Mouse (Mus musculus) neural tube, embryonic 12.5 days (tissue): ENCODE data around the gene Nucks1. TPM values are rescaled to one million over a fixed set of nuclear protein-coding genes. Genes with fewer than 3 reads are reported as not detected.

ENCODE experiments used
- polyA plus RNA-seq: library from polyadenylated mRNA; unstranded; fragments of >200 nt; fragmentation: Nextera tagmentation; extraction: Ambion mirVana; gene quantifications from 2 replicates; pipeline ENCODE4 v1.2.1, GENCODE M21; 2016

Gene Nucks1
- polyA plus RNA-seq, 1 experiment from 2014 or later = 91.4 TPM

Other genes starting within 250 kb of the Nucks1 start
- gene Rab7b, start 221.8 kb upstream of the Nucks1 start, polyA plus RNA-seq = 1.3 TPM in 2 replicates
- gene Slc26a9, start 166.5 kb upstream of the Nucks1 start, polyA plus RNA-seq = not detected in 2 replicates
- gene Pm20d1, start 113.2 kb upstream of the Nucks1 start, polyA plus RNA-seq = 0.51 and 0.58 TPM in 2 replicates
- gene Slc41a1, start 83.0 kb upstream of the Nucks1 start, polyA plus RNA-seq = 11.3 and 11.4 TPM in 2 replicates
- gene Rab29, start 43.3 kb upstream of the Nucks1 start, polyA plus RNA-seq = 10.0 and 11.3 TPM in 2 replicates
- 8.2 and 11.1 TPM in 2 replicates for gene Slc45a3, start 52.4 kb downstream of the Nucks1 start, polyA plus RNA-seq
- 16.1 and 16.2 TPM in 2 replicates for gene Elk4, start 97.1 kb downstream of the Nucks1 start, polyA plus RNA-seq
- 9.8 and 11.2 TPM in 2 replicates for gene Mfsd4a, start 157.5 kb downstream of the Nucks1 start, polyA plus RNA-seq
- gene Cdk18, start 229.2 kb downstream of the Nucks1 start, polyA plus RNA-seq = 0.74 and 0.84 TPM in 2 replicates